Mouse (Mus musculus) left cerebral cortex, adult 2 months (tissue): ENCODE results near the gene Srebf1. TPM values are rescaled to one million over a fixed set of nuclear protein-coding genes. Genes with fewer than 3 reads are reported as not detected.

Source experiments
- DNase-seq, 2 experiments: peaks; one replicate each; pipeline ENCODE4 v3.0.0; 2021 to 2022; ENCODE audit warnings: low spot score in 2 of 2, mixed read lengths in 1 of 2; ENCODE audit errors: extremely low spot score in 1 of 2
- H3K27ac ChIP-seq: fragments of 200-600 bp; 2 replicates; pipeline ENCODE4 v1.8.1; 2022
- H3K4me3 ChIP-seq: fragments of 200-600 bp; 2 replicates; pipeline ENCODE4 v1.8.1; 2022
- CTCF ChIP-seq: fragments of 200-600 bp; IDR thresholded peaks from 2 replicates; pipeline ENCODE4 v1.8.1; 2022; ENCODE audit warnings: antibody characterized with exemption, mild to moderate bottlenecking, moderate library complexity
- intact Hi-C: fragments of 180-260 bp; cut with DNase I; formaldehyde crosslinking; loops from one replicate; pipeline ENCODE4 v1.15.1; 2025
- microRNA-seq, 2 experiments: library from miRNA; unstranded; fragments of <30 nt; microRNA quantifications; one replicate each; pipeline ENCODE4 v1.2.0; 2021
- total RNA-seq, 2 experiments: library from RNA; stranded (reverse); gene quantifications; 2 replicates each; pipeline ENCODE4 v1.2.3; 2021

The Srebf1 gene
- total RNA-seq, 2 experiments from 2014 or later: 50.1 to 66.1 TPM

DNA sequence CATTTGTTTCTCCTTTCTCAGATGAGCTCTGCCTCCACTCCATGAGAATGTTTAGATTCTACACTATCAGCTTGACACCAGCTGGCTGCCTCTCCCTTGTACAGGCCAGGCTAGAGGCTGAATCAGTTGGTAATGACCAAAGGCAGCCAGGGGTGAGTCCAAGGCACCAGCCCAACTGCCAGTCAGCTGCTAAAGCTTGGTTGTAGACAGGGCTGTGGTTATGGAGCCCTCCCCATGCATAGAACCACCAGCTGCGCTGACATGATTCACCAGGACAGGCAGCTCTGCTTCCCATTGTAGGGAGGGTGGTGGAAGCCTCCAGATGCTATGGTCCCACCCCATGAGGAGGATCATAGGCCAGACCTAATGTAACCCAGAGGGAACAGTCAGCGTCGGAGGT is 68.4 kb downstream of the Srebf1 start:
- no peak for TF ChIP-seq CTCF
- intact Hi-C loops: no loop called here
- H3K27ac ChIP-seq: no peak overlapping the region
- H3K4me3 ChIP-seq: no peak overlapping the region
- no peak for DNase-seq

DNA sequence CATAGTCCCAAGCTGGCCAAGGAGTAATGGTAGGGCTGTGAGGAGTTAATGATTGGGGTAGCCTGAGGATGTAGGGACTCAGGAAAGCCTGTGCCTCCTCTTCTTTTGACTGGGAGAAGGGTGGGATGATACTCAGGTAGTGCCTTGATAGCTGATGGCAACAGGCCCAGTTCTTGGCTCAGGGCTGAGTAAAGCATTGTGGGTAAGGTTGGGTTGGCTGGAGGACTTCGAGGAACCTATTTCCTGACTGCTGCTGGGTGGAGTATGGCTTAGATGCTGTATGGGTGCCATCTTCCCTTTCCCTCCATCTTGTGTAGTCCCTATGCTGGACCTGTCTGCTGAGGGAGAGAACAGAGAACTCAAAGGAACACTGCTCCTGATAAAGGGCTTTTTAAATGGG is 70.0 kb downstream of the Srebf1 start:
- intact Hi-C loops: no loop called here
- Histone ChIP-seq H3K4me3 (no peak overlapping the region), H3K27ac (no peak overlapping the region)
- no peak for DNase-seq
- no peak for TF ChIP-seq CTCF

DNA sequence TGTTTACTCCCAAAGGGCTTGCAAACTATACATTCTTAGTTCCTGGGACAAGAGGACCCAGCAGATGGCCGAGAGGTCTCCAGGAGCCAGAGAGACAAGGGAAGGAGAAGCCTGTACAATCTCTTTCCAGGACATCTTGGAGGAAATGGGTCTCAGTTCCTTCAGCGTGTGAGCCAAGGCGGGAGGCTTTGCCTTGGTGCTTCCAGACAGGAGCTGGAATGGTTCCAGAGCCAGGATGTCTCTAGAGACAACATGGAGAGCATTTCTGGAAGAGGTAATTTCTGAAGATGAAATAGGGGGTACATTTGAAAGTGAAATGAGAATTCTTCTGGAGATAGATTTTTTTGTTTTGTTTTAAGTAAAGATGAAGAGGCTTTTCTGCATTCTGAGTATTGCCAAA is 71.7 kb downstream of the Srebf1 start:
- TF ChIP-seq CTCF: no peak
- H3K4me3 ChIP-seq: no peak overlapping the region
- no peak overlapping the region; the same call in 1 of the 2 replicates for H3K27ac ChIP-seq
- DNase-seq: no peak
- intact Hi-C loops: no loop called here

Small RNA genes lying within 50 kb of the gene (microRNA-seq; reads per million reads assigned to microRNA genes)
- gene Mir6921 (0.72 to 0.97 reads per million in 2 experiments), gene Mir6922 (0 to 0.97 reads per million in 2 experiments)

Other genes starting within 250 kb of the Srebf1 start
- gene Pemt, start 176.1 kb downstream of the Srebf1 start, total RNA-seq: 1 to 10 TPM; 4.7 to 6.7 TPM
- 10 to 100 TPM; 85.4 to 86.3 TPM for gene Rai1, start 117.6 kb downstream of the Srebf1 start, total RNA-seq
- 100 to 1,000 TPM; 216 to 221 TPM for gene Tom1l2, start 130.3 kb upstream of the Srebf1 start, total RNA-seq
- gene Drc3, start 130.7 kb upstream of the Srebf1 start, total RNA-seq: 10 to 100 TPM; 11.7 to 12.5 TPM
- gene Gid4, start 194.6 kb upstream of the Srebf1 start, total RNA-seq: 10 to 100 TPM; 52.6 to 52.7 TPM
- gene Atpaf2, start 195.9 kb upstream of the Srebf1 start, total RNA-seq: 10 to 100 TPM; 24.6 to 32.7 TPM
- gene Drg2, start 232.0 kb upstream of the Srebf1 start, total RNA-seq: 10 to 100 TPM; 71.7 to 73.3 TPM
- gene Myo15, start 246.8 kb upstream of the Srebf1 start, total RNA-seq: under 1 TPM; 0.11 to 0.19 TPM